Mouse (Mus musculus): ENCODE measurements at regions not wholly inside any gene's neighbourhood (a gene's known extent, or its start where the extent isn't known, plus 50 kb on each side); places are given as distances from the start of the nearest gene placed in this dataset.

- TF ChIP-seq CTCF (conservative IDR thresholded peaks at IDR 0.05 in 1 of 2, IDR thresholded peaks at IDR 0.05 in 1 of 2; ENCODE audit: low read depth in 2 of 2, low read length in 2 of 2) (no peak), POLR2A (IDR thresholded peaks at IDR 0.05; ENCODE audit: low read depth, low read length) (no peak)
These were observed 875.0 kb upstream of the A1bg start for GRCm38 (mm10) chr15:61797827-61798226.

Data from CH12.LX (cell line).